In genomic region chr1:193934308-193934707, GRCm38 (mm10) we compare ENCODE assay signal across 25 mouse cellular contexts.
A peak's percentile ranks its signal among the peaks of the same experiment; 100 is the strongest.
DNase-seq lines count a peak whose midpoint lies in the region; ATAC-seq lines count a peak whose summit lies in the region.
"Had no signal": no experiment of that assay in that cellular context is flagged by ENCODE, and none has a peak within 500 bp of the region (broad histone marks: within the 10 kb centered on the region; RNA-seq: fewer than 3 reads in every experiment).

No protein-coding gene starts in this region.

- no peak overlapping the region for H3K4me3 ChIP-seq in lung, embryonic 15.5 days
- H3K4me3 ChIP-seq in liver, embryonic 13.5 days (replicated peaks): no peak overlapping the region
- H3K4me3 ChIP-seq in stomach, embryonic 16.5 days (replicated peaks; ENCODE audit: low read length): no peak overlapping the region
- H3K4me3 ChIP-seq in heart, embryonic 12.5 days: no peak overlapping the region
- H3K4me3 ChIP-seq: embryonic facial prominence, embryonic 15.5 days; forebrain, embryonic 15.5 days; heart, embryonic 13.5 days; hindbrain, embryonic 12.5 days; limb, embryonic 13.5 days; megakaryocyte, embryonic 14.5 days; neural tube, embryonic 13.5 days had no signal

- H3K27me3 ChIP-seq in lung, embryonic 15.5 days: no peaks in the 10 kb centered on the region
- no peaks in the 10 kb centered on the region for H3K27me3 ChIP-seq in liver, embryonic 13.5 days
- no peaks in the 10 kb centered on the region for H3K27me3 ChIP-seq in stomach, embryonic 16.5 days (ENCODE audit: control insufficient read depth, insufficient read depth, low read length)
- no peaks in the 10 kb centered on the region for H3K27me3 ChIP-seq in heart, embryonic 12.5 days (replicated peaks)
- H3K27me3 ChIP-seq: embryonic facial prominence, embryonic 15.5 days; forebrain, embryonic 15.5 days; heart, embryonic 13.5 days; hindbrain, embryonic 12.5 days; megakaryocyte, embryonic 14.5 days; neural tube, embryonic 13.5 days had no signal

- H3K9me3 ChIP-seq in lung, embryonic 15.5 days: no peaks in the 10 kb centered on the region
- no peaks in the 10 kb centered on the region for H3K9me3 ChIP-seq in liver, embryonic 13.5 days (replicated peaks)
- H3K9me3 ChIP-seq in stomach, embryonic 16.5 days (replicated peaks; ENCODE audit: control insufficient read depth, low read length): no peaks in the 10 kb centered on the region
- no peaks in the 10 kb centered on the region for H3K9me3 ChIP-seq in heart, embryonic 12.5 days (replicated peaks)
- H3K9me3 ChIP-seq: embryonic facial prominence, embryonic 15.5 days; forebrain, embryonic 15.5 days; heart, embryonic 13.5 days; hindbrain, embryonic 12.5 days; limb, embryonic 13.5 days; megakaryocyte, embryonic 14.5 days; neural tube, embryonic 13.5 days had no signal

- WGBS in lung, embryonic 15.5 days: 33% methylated on average over 1 of the region's 1 CpGs
- WGBS in liver, embryonic 13.5 days (ENCODE audit: insufficient replicate concordance): 36% methylated on average over 1 of the region's 1 CpGs
- 39% methylated on average over 1 of the region's 1 CpGs for WGBS in stomach, embryonic 16.5 days
- WGBS in heart, embryonic 12.5 days: 22% methylated on average over 1 of the region's 1 CpGs

- H3K36me3 ChIP-seq in lung, embryonic 15.5 days: no peaks in the 10 kb centered on the region
- no peaks in the 10 kb centered on the region for H3K36me3 ChIP-seq in liver, embryonic 13.5 days
- no peaks in the 10 kb centered on the region for H3K36me3 ChIP-seq in stomach, embryonic 16.5 days (ENCODE audit: control insufficient read depth, insufficient read depth, low read length)
- no peaks in the 10 kb centered on the region for H3K36me3 ChIP-seq in heart, embryonic 12.5 days
- H3K36me3 ChIP-seq: embryonic facial prominence, embryonic 15.5 days; forebrain, embryonic 15.5 days; heart, embryonic 13.5 days; hindbrain, embryonic 12.5 days; limb, embryonic 13.5 days; neural tube, embryonic 13.5 days had no signal

- H3K4me1 ChIP-seq in lung, embryonic 15.5 days: no peaks in the 10 kb centered on the region
- H3K4me1 ChIP-seq in liver, embryonic 13.5 days (replicated peaks): no peaks in the 10 kb centered on the region
- no peaks in the 10 kb centered on the region for H3K4me1 ChIP-seq in stomach, embryonic 16.5 days (ENCODE audit: control insufficient read depth, insufficient read depth, low read length)
- peaks cover 4% of the 10 kb centered on the region for H3K4me1 ChIP-seq in heart, embryonic 12.5 days (replicated peaks)
- H3K4me1 ChIP-seq: embryonic facial prominence, embryonic 15.5 days; forebrain, embryonic 15.5 days; hindbrain, embryonic 12.5 days; limb, embryonic 13.5 days; megakaryocyte, embryonic 14.5 days; neural tube, embryonic 13.5 days had no signal

- no peak overlapping the region for H3K27ac ChIP-seq in lung, embryonic 15.5 days
- H3K27ac ChIP-seq in liver, embryonic 13.5 days: no peak overlapping the region
- no peak overlapping the region for H3K27ac ChIP-seq in stomach, embryonic 16.5 days (ENCODE audit: low read length)
- no peak overlapping the region for H3K27ac ChIP-seq in heart, embryonic 12.5 days (ENCODE audit: poor library complexity, severe bottlenecking)
- H3K27ac ChIP-seq: embryonic facial prominence, embryonic 15.5 days; forebrain, embryonic 15.5 days; heart, embryonic 13.5 days; hindbrain, embryonic 12.5 days; limb, embryonic 13.5 days; neural tube, embryonic 13.5 days had no signal

- no peak overlapping the region for H3K4me2 ChIP-seq in lung, embryonic 15.5 days
- no peak overlapping the region for H3K4me2 ChIP-seq in liver, embryonic 13.5 days
- H3K4me2 ChIP-seq in stomach, embryonic 16.5 days (ENCODE audit: low read depth, low read length): no peak overlapping the region
- no peak overlapping the region for H3K4me2 ChIP-seq in heart, embryonic 12.5 days
- H3K4me2 ChIP-seq: embryonic facial prominence, embryonic 15.5 days; forebrain, embryonic 15.5 days; heart, embryonic 13.5 days; hindbrain, embryonic 12.5 days; limb, embryonic 13.5 days; neural tube, embryonic 13.5 days had no signal

- H3K9ac ChIP-seq in lung, embryonic 15.5 days: no peak overlapping the region
- H3K9ac ChIP-seq in liver, embryonic 13.5 days: no peak overlapping the region
- H3K9ac ChIP-seq in stomach, embryonic 16.5 days (ENCODE audit: low read length): no peak overlapping the region
- no peak overlapping the region for H3K9ac ChIP-seq in heart, embryonic 12.5 days
- H3K9ac ChIP-seq: embryonic facial prominence, embryonic 15.5 days; forebrain, embryonic 15.5 days; heart, embryonic 13.5 days; hindbrain, embryonic 12.5 days; limb, embryonic 13.5 days; neural tube, embryonic 13.5 days had no signal

- DNase-seq in lung, adult 18-20 months: no peak
- DNase-seq in ZHBTc4 (ENCODE audit: low read depth, low spot score): peak; percentile 9
- DNase-seq in liver, embryonic 13.5 days: no peak
- DNase-seq in adrenal gland, adult 2 months: no peak
- DNase-seq: adrenal gland, postnatal 36 days; B cell, adult 2 months; cerebellum, adult 11 months; cerebellum, adult 9-11 months; gastrocnemius, postnatal 10 days; heart, postnatal 14 days; kidney, postnatal 4 days; layer of hippocampus, adult 9-11 months; lung, postnatal 36 days; midbrain, embryonic 14.5 days had no signal

- peak; percentile 59 for ATAC-seq in lung, embryonic 15.5 days (ENCODE audit: borderline replicate concordance, extremely low read depth, low FRiP score, low TSS enrichment)
- peak; percentile 75 for ATAC-seq in liver, embryonic 13.5 days (ENCODE audit: low read depth)
- ATAC-seq in stomach, embryonic 16.5 days (ENCODE audit: insufficient read depth, low FRiP score): peak; percentile 76
- no peak for ATAC-seq in heart, embryonic 12.5 days (ENCODE audit: insufficient number of reproducible peaks, low FRiP score)
- ATAC-seq: forebrain, embryonic 15.5 days; intestine, postnatal 0 days had no signal
